Mouse (Mus musculus) kidney, embryonic 16.5 days (tissue): ENCODE data around the gene Slc12a3. TPM values are rescaled to one million over a fixed set of nuclear protein-coding genes. Genes with fewer than 3 reads are reported as not detected.
A peak's percentile ranks its signal among the peaks of the same experiment; 100 is the strongest.

ENCODE experiments used
- ATAC-seq: fragments of 200-750 bp; cut with Nextera tagmentation; 2 replicates; pipeline ENCODE4 v1.8.0; 2017; ENCODE audit warnings: moderate TSS enrichment; ENCODE audit not compliant: low FRiP score, low TSS enrichment
- H3K27ac ChIP-seq: fragments of 300-500 bp; sonication (generic); 2 replicates; pipeline ENCODE4 v1.5.1; 2014; ENCODE audit warnings: low read length
- H3K27me3 ChIP-seq: fragments of 300-500 bp; sonication (generic); 2 replicates; pipeline ENCODE4 v1.6.1; 2014; ENCODE audit warnings: low read length, control low read depth, mixed read lengths; ENCODE audit not compliant: insufficient read depth
- H3K36me3 ChIP-seq: fragments of 300-500 bp; sonication (generic); 2 replicates; pipeline ENCODE4 v1.6.1; 2014; ENCODE audit warnings: low read length, control low read depth, mixed read lengths; ENCODE audit not compliant: insufficient read depth
- H3K4me1 ChIP-seq: fragments of 300-500 bp; sonication (generic); 2 replicates; pipeline ENCODE4 v1.6.1; 2014; ENCODE audit warnings: low read length, control low read depth, mixed read lengths; ENCODE audit not compliant: insufficient read depth
- H3K4me2 ChIP-seq: fragments of 300-500 bp; sonication (generic); replicated peaks from 2 replicates; pipeline ENCODE4 v1.6.1; 2014; ENCODE audit warnings: low read depth, low read length
- H3K4me3 ChIP-seq: fragments of 300-500 bp; sonication (generic); 2 replicates; pipeline ENCODE4 v1.5.1; 2014; ENCODE audit warnings: mild to moderate bottlenecking, low read length
- H3K9ac ChIP-seq: fragments of 300-500 bp; sonication (generic); replicated peaks from 2 replicates; pipeline ENCODE4 v1.6.1; 2014; ENCODE audit warnings: low read length
- H3K9me3 ChIP-seq: fragments of 300-500 bp; sonication (generic); 2 replicates; pipeline ENCODE4 v1.6.1; 2016; ENCODE audit warnings: low read length, control low read depth
- WGBS: fragments of 180-500 bp; shearing (Covaris S2); extraction: QIAGEN DNeasy Blood & Tissue Kit; methylation state at CpG from one replicate; pipeline ENCODE4 v1.1.7; 2014; 5-methylcytosine and 5-hydroxymethylcytosine counted together
- polyA plus RNA-seq: library from polyadenylated mRNA; unstranded; fragments of >200 nt; fragmentation: Nextera tagmentation; extraction: Ambion mirVana; gene quantifications from 2 replicates; pipeline ENCODE4 v1.2.1, GENCODE M21; 2015

Slc12a3 gene
- polyA plus RNA-seq, 1 experiment from 2014 or later: 16.6 TPM

- no peaks in the 10 kb centered on the region for H3K9me3 ChIP-seq
- 0 out of 2 replicates have a peak, but pooled peaks have one; percentile 42 for ATAC-seq
- peaks cover under 1% of the 10 kb centered on the region; the same call in 1 of the 2 replicates for H3K4me1 ChIP-seq
- H3K36me3 ChIP-seq: no peaks in the 10 kb centered on the region
- H3K9ac ChIP-seq: no peak overlapping the region
- no peak overlapping the region for H3K4me2 ChIP-seq
- H3K27me3 ChIP-seq: no peaks in the 10 kb centered on the region
- 78% methylated on average over 2 of the region's 2 CpGs for WGBS
- no peak overlapping the region for H3K27ac ChIP-seq
- H3K4me3 ChIP-seq: no peak overlapping the region
Observed at GRCm38 (mm10) chr8:94363906-94364305, 34.9 kb downstream of the Slc12a3 start.

- no peaks in the 10 kb centered on the region for H3K9me3 ChIP-seq
- no peak overlapping the region for H3K4me2 ChIP-seq
- no peak overlapping the region for H3K9ac ChIP-seq
- H3K4me3 ChIP-seq: no peak overlapping the region
- no peaks in the 10 kb centered on the region for H3K36me3 ChIP-seq
- H3K27ac ChIP-seq: no peak overlapping the region
- H3K4me1 ChIP-seq: no peaks in the 10 kb centered on the region
- no peak for ATAC-seq
- no peaks in the 10 kb centered on the region for H3K27me3 ChIP-seq
- 76% methylated on average over 6 of the region's 6 CpGs for WGBS
Observed at GRCm38 (mm10) chr8:94364686-94365312, 35.8 kb downstream of the Slc12a3 start.

GRCm38 (mm10) chr8:94365410-94365981 lies 36.5 kb downstream of the Slc12a3 start:
- H3K36me3 ChIP-seq: no peaks in the 10 kb centered on the region
- H3K27ac ChIP-seq: no peak overlapping the region
- no peak overlapping the region for H3K4me3 ChIP-seq
- no peak for ATAC-seq
- H3K9me3 ChIP-seq: no peaks in the 10 kb centered on the region
- H3K27me3 ChIP-seq: no peaks in the 10 kb centered on the region
- 87% methylated on average over 9 of the region's 9 CpGs for WGBS
- no peak overlapping the region for H3K4me2 ChIP-seq
- no peak overlapping the region for H3K9ac ChIP-seq
- H3K4me1 ChIP-seq: no peaks in the 10 kb centered on the region

- H3K4me1 ChIP-seq: 0 out of 2 replicates have a peak, but pooled peaks cover 4% of the 10 kb centered on the region
Observed at GRCm38 (mm10) chr8:94370839-94371238, 41.8 kb downstream of the Slc12a3 start.

GRCm38 (mm10) chr8:94372955-94373599 lies 44.1 kb downstream of the Slc12a3 start:
- Histone ChIP-seq H3K36me3 (no peaks in the 10 kb centered on the region), H3K9ac (no peak overlapping the region), H3K9me3 (no peaks in the 10 kb centered on the region), H3K4me1 (0 out of 2 replicates have a peak, but pooled peaks cover 7% of the 10 kb centered on the region), H3K27ac (no peak overlapping the region), H3K4me3 (no peak overlapping the region), H3K27me3 (no peaks in the 10 kb centered on the region), H3K4me2 (no peak overlapping the region)
- 81% methylated on average over 6 of the region's 6 CpGs for WGBS
- ATAC-seq: no peak

More at GRCm38 (mm10) chr8:94370839-94371238, 41.8 kb downstream of the Slc12a3 start:
- no peak overlapping the region for H3K4me3 ChIP-seq
- 75% methylated on average over 5 of the region's 5 CpGs for WGBS
- H3K27ac ChIP-seq: no peak overlapping the region
- no peak overlapping the region for H3K4me2 ChIP-seq
- no peaks in the 10 kb centered on the region for H3K27me3 ChIP-seq
- no peak for ATAC-seq
- no peaks in the 10 kb centered on the region for H3K36me3 ChIP-seq
- no peak overlapping the region for H3K9ac ChIP-seq
- no peaks in the 10 kb centered on the region for H3K9me3 ChIP-seq

GRCm38 (mm10) chr8:94375551-94375991 lies 46.6 kb downstream of the Slc12a3 start:
- no peaks in the 10 kb centered on the region for H3K27me3 ChIP-seq
- 0 out of 2 replicates have a peak, but pooled peaks have one; percentile 35 for ATAC-seq
- 44% methylated on average over 3 of the region's 3 CpGs for WGBS
- H3K9ac ChIP-seq: no peak overlapping the region
- 0 out of 2 replicates have a peak, but pooled peaks cover 7% of the 10 kb centered on the region for H3K4me1 ChIP-seq
- no peaks in the 10 kb centered on the region for H3K36me3 ChIP-seq
- no peak overlapping the region for H3K4me2 ChIP-seq
- no peaks in the 10 kb centered on the region for H3K9me3 ChIP-seq
- H3K27ac ChIP-seq: no peak overlapping the region
- H3K4me3 ChIP-seq: no peak overlapping the region

GRCm38 (mm10) chr8:94376176-94376575 lies 47.2 kb downstream of the Slc12a3 start:
- Histone ChIP-seq H3K27me3 (no peaks in the 10 kb centered on the region), H3K4me1 (0 out of 2 replicates have a peak, but pooled peaks cover 7% of the 10 kb centered on the region), H3K9ac (no peak overlapping the region), H3K9me3 (no peaks in the 10 kb centered on the region), H3K4me3 (no peak overlapping the region), H3K27ac (no peak overlapping the region), H3K36me3 (no peaks in the 10 kb centered on the region), H3K4me2 (no peak overlapping the region)
- ATAC-seq: no peak
- WGBS: 72% methylated on average over 3 of the region's 3 CpGs

- Histone ChIP-seq H3K4me2 (no peak overlapping the region), H3K9ac (no peak overlapping the region), H3K27ac (no peak overlapping the region), H3K4me1 (0 out of 2 replicates have a peak, but pooled peaks cover 7% of the 10 kb centered on the region), H3K27me3 (no peaks in the 10 kb centered on the region), H3K4me3 (no peak overlapping the region), H3K9me3 (no peaks in the 10 kb centered on the region), H3K36me3 (no peaks in the 10 kb centered on the region)
- 79% methylated on average over 2 of the region's 2 CpGs for WGBS
- no peak for ATAC-seq
Observed at GRCm38 (mm10) chr8:94376580-94376979, 47.6 kb downstream of the Slc12a3 start.

- 76% methylated on average over 4 of the region's 4 CpGs for WGBS
- no peak for ATAC-seq
- Histone ChIP-seq H3K4me1 (0 out of 2 replicates have a peak, but pooled peaks cover 7% of the 10 kb centered on the region), H3K9me3 (no peaks in the 10 kb centered on the region), H3K27ac (no peak overlapping the region), H3K27me3 (no peaks in the 10 kb centered on the region), H3K36me3 (no peaks in the 10 kb centered on the region), H3K4me3 (no peak overlapping the region), H3K9ac (no peak overlapping the region), H3K4me2 (no peak overlapping the region)
Observed at GRCm38 (mm10) chr8:94377031-94377430, 48.0 kb downstream of the Slc12a3 start.
